Mouse (Mus musculus) ES-Bruce4 (cell line): ENCODE measurements around the gene Pttg1ip. TPM values are rescaled to one million over a fixed set of nuclear protein-coding genes. Genes with fewer than 3 reads are reported as not detected.

Experiments
- H3K27ac ChIP-seq: 2 replicates; pipeline ENCODE4 v1.5.1; 2012; ENCODE audit warnings: low read length, inconsistent platforms; ENCODE audit not compliant: insufficient read depth
- H3K27me3 ChIP-seq: 2 replicates; pipeline ENCODE4 v1.6.1; 2012; ENCODE audit warnings: mild to moderate bottlenecking, low read length, inconsistent platforms; ENCODE audit not compliant: control insufficient read depth, poor library complexity, insufficient read depth, severe bottlenecking
- H3K36me3 ChIP-seq: 2 replicates; pipeline ENCODE4 v1.6.1; 2012; ENCODE audit warnings: inconsistent platforms, mild to moderate bottlenecking, low read length, moderate library complexity; ENCODE audit not compliant: control insufficient read depth, poor library complexity, insufficient read depth, severe bottlenecking
- H3K4me1 ChIP-seq: one replicate; pipeline ENCODE4 v1.8.1; 2011; ENCODE audit warnings: low read length; ENCODE audit not compliant: control insufficient read depth, insufficient read depth
- H3K4me3 ChIP-seq: 2 replicates; pipeline ENCODE4 v1.5.1; 2011; ENCODE audit warnings: low read depth, mild to moderate bottlenecking, low read length
- H3K9ac ChIP-seq: 2 replicates; pipeline ENCODE4 v1.6.1; 2012; ENCODE audit warnings: low read depth, mild to moderate bottlenecking, inconsistent platforms; ENCODE audit not compliant: poor library complexity, severe bottlenecking
- H3K9me3 ChIP-seq: replicated peaks from 2 replicates; pipeline ENCODE4 v1.6.1; 2012; ENCODE audit warnings: mild to moderate bottlenecking, low read length, inconsistent platforms; ENCODE audit not compliant: control insufficient read depth, poor library complexity, insufficient read depth, severe bottlenecking
- CTCF ChIP-seq: IDR thresholded peaks from one replicate; pipeline ENCODE4 v1.8.1; 2011; ENCODE audit warnings: low read depth, low read length
- EP300 ChIP-seq: IDR thresholded peaks from 2 replicates; pipeline ENCODE4 v1.6.1; 2011; ENCODE audit warnings: low read depth, low read length; ENCODE audit not compliant: insufficient read depth
- POLR2A ChIP-seq: IDR thresholded peaks from one replicate; pipeline ENCODE4 v1.8.1; 2011; ENCODE audit warnings: low read length; ENCODE audit not compliant: insufficient read depth
- polyA plus RNA-seq: library from polyadenylated mRNA; stranded (reverse); fragments of >200 nt; gene quantifications from 2 replicates; pipeline ENCODE4 v1.2.4, GENCODE M21; 2011; ENCODE audit warnings: low read depth; ENCODE audit not compliant: missing spikeins, insufficient read depth, insufficient read length

Gene Pttg1ip
- polyA plus RNA-seq, 1 experiment = 89.6 TPM

GRCm38 (mm10) chr10:77645571-77645970 is 64.1 kb downstream of the Pttg1ip start:
- peaks cover 18% of the 10 kb centered on the region for H3K36me3 ChIP-seq
- no peaks in the 10 kb centered on the region for H3K9me3 ChIP-seq
- H3K4me1 ChIP-seq = peaks cover 4% of the 10 kb centered on the region
- H3K4me3 ChIP-seq = no peak overlapping the region
- no peak overlapping the region for H3K9ac ChIP-seq
- TF ChIP-seq EP300 (no peak), POLR2A (no peak), CTCF (no peak)
- no peak overlapping the region for H3K27ac ChIP-seq
- H3K27me3 ChIP-seq = no peaks in the 10 kb centered on the region

GRCm38 (mm10) chr10:77647461-77647860 is 65.9 kb downstream of the Pttg1ip start:
- Histone ChIP-seq H3K27me3 (no peaks in the 10 kb centered on the region), H3K4me3 (no peak overlapping the region), H3K4me1 (peaks cover 8% of the 10 kb centered on the region), H3K36me3 (peaks cover 11% of the 10 kb centered on the region; the same call in 1 of the 2 replicates), H3K9ac (no peak overlapping the region), H3K27ac (no peak overlapping the region), H3K9me3 (no peaks in the 10 kb centered on the region)
- no peak for TF ChIP-seq EP300
- no peak for TF ChIP-seq CTCF
- TF ChIP-seq POLR2A = no peak

GRCm38 (mm10) chr10:77647901-77648300 is 66.4 kb downstream of the Pttg1ip start:
- 0 out of 2 replicates have a peak, but pooled peaks have one; percentile 59 for TF ChIP-seq EP300
- no peak for TF ChIP-seq POLR2A
- H3K27me3 ChIP-seq = no peaks in the 10 kb centered on the region
- H3K9me3 ChIP-seq = no peaks in the 10 kb centered on the region
- peaks cover 9% of the 10 kb centered on the region; the same call in 1 of the 2 replicates for H3K36me3 ChIP-seq
- peaks cover 8% of the 10 kb centered on the region for H3K4me1 ChIP-seq
- H3K27ac ChIP-seq = no peak overlapping the region
- H3K9ac ChIP-seq = no peak overlapping the region
- no peak overlapping the region for H3K4me3 ChIP-seq

Other genes starting within 250 kb of the Pttg1ip start
- 8.8 and 9.7 TPM in 2 replicates for gene Adarb1, start 163.4 kb upstream of the Pttg1ip start, polyA plus RNA-seq
- 23.2 and 24.3 TPM in 2 replicates for gene Fam207a, start 65.9 kb upstream of the Pttg1ip start, polyA plus RNA-seq
- gene Itgb2, start 51.5 kb upstream of the Pttg1ip start, polyA plus RNA-seq = 0.61 and 0.82 TPM in 2 replicates
- 218 and 242 TPM in 2 replicates for gene Sumo3, start 24.4 kb downstream of the Pttg1ip start, polyA plus RNA-seq
- gene Gm49325, start 24.5 kb downstream of the Pttg1ip start, polyA plus RNA-seq = 50.7 and 57.6 TPM in 2 replicates
- gene Ube2g2, start 40.6 kb downstream of the Pttg1ip start, polyA plus RNA-seq = 40.2 and 43.2 TPM in 2 replicates
- gene Tspear, start 104.8 kb downstream of the Pttg1ip start, polyA plus RNA-seq = 0.91 and 1.2 TPM in 2 replicates
- not detected in 2 replicates for gene Gm19402, start 109.0 kb downstream of the Pttg1ip start, polyA plus RNA-seq
- not detected in 2 replicates for gene Gm9508, start 115.5 kb downstream of the Pttg1ip start, polyA plus RNA-seq
- not detected in 2 replicates for gene Gm10272, start 124.9 kb downstream of the Pttg1ip start, polyA plus RNA-seq
- gene Gm10024, start 129.7 kb downstream of the Pttg1ip start, polyA plus RNA-seq = not detected in 2 replicates
- not detected in 2 replicates for gene Gm10142, start 134.1 kb downstream of the Pttg1ip start, polyA plus RNA-seq
- gene Krtap12-1, start 138.9 kb downstream of the Pttg1ip start, polyA plus RNA-seq = not detected in 2 replicates
- not detected in 2 replicates for gene Gm10100, start 144.8 kb downstream of the Pttg1ip start, polyA plus RNA-seq
- not detected in 2 replicates for gene Gm18596, start 160.9 kb downstream of the Pttg1ip start, polyA plus RNA-seq
- gene Gm9736, start 169.6 kb downstream of the Pttg1ip start, polyA plus RNA-seq = not detected in 2 replicates
- not detected in 2 replicates for gene Gm3233, start 178.0 kb downstream of the Pttg1ip start, polyA plus RNA-seq
- gene Gm3238, start 189.6 kb downstream of the Pttg1ip start, polyA plus RNA-seq = not detected in 2 replicates
- not detected in 2 replicates for gene Gm7138, start 195.2 kb downstream of the Pttg1ip start, polyA plus RNA-seq
- not detected in 2 replicates for gene Gm3250, start 200.8 kb downstream of the Pttg1ip start, polyA plus RNA-seq
- not detected in 2 replicates for gene Gm7137, start 206.5 kb downstream of the Pttg1ip start, polyA plus RNA-seq
- not detected in 2 replicates for gene Gm9639, start 213.4 kb downstream of the Pttg1ip start, polyA plus RNA-seq
- not detected in 2 replicates for gene Gm19668, start 217.4 kb downstream of the Pttg1ip start, polyA plus RNA-seq
- gene Gm9507, start 230.1 kb downstream of the Pttg1ip start, polyA plus RNA-seq = not detected in 2 replicates
- gene Gm2696, start 233.0 kb downstream of the Pttg1ip start, polyA plus RNA-seq = not detected in 2 replicates
- not detected in 2 replicates for gene Krtap10-4, start 245.4 kb downstream of the Pttg1ip start, polyA plus RNA-seq